ENCODE assay signal across 9 mouse cellular contexts in the genomic region with DNA sequence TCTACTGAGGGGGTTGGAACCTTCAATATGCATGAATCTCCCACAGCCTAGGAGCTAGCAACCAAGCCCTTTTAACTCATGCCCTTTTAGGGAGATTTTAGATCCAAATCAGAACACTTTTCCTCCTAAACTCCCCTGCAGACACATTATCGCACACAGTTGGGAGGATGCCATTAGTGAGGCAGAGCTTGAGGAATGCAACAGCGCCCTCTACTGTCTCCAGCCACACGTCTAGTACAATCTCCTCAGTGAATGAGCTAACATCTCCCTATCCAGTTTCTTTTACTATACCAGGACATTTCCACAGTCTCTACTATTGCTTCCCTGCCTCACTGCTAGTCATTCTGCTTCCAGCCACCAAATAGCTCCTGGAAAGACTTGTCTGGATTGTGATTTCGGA. TPM values are rescaled to one million over a fixed set of nuclear protein-coding genes. Genes with fewer than 3 reads are reported as not detected.
DNase-seq lines count a peak whose midpoint lies in the region; ATAC-seq and TF ChIP-seq lines count a peak whose summit lies in the region.
"Had no signal": no experiment of that assay in that cellular context is flagged by ENCODE, and none has a peak within 500 bp of the region (broad histone marks: within the 10 kb centered on the region; RNA-seq: fewer than 3 reads in every experiment).

No protein-coding gene starts in this region.

- TF ChIP-seq EP300 in CH12.LX (IDR thresholded peaks at IDR 0.05; ENCODE audit: low read length): no peak
- no peak for TF ChIP-seq EP300 in heart, postnatal 0 days (IDR thresholded peaks at IDR 0.05; ENCODE audit: low read depth)
- TF ChIP-seq EP300 in lung, postnatal 0 days (IDR thresholded peaks at IDR 0.05): no peak

- no peaks in the 10 kb centered on the region for H3K4me1 ChIP-seq in CH12.LX (ENCODE audit: control insufficient read depth in 1 of 2, insufficient read depth in 2 of 2)
- H3K4me1 ChIP-seq in heart, postnatal 0 days (ENCODE audit: control insufficient read depth, insufficient read depth): no peaks in the 10 kb centered on the region
- no peaks in the 10 kb centered on the region for H3K4me1 ChIP-seq in lung, postnatal 0 days (ENCODE audit: insufficient read depth, low read depth, low read length)

- dilution Hi-C loops in CH12.LX (cut with MboI; ENCODE audit: extremely low pct_ligation_motif_present, extremely low pct_unique_long_range_greater_than_20kb, low sequenced_read_pairs): no loop called here

- no peak for TF ChIP-seq POLR2A in CH12.LX (IDR thresholded peaks at IDR 0.05; ENCODE audit: low read depth, low read length)

- TF ChIP-seq CTCF in CH12.LX (conservative IDR thresholded peaks at IDR 0.05 in 1 of 2, IDR thresholded peaks at IDR 0.05 in 1 of 2; ENCODE audit: low read depth in 2 of 2, low read length in 2 of 2): peak; percentile 45 to 67
- TF ChIP-seq CTCF in heart, postnatal 0 days (IDR thresholded peaks at IDR 0.05; ENCODE audit: low read depth): peak; percentile 70
- peak; percentile 75 for TF ChIP-seq CTCF in lung, postnatal 0 days (IDR thresholded peaks at IDR 0.05)

- WGBS in heart, postnatal 0 days: 17% methylated on average over 4 of the region's 4 CpGs
- 17% methylated on average over 4 of the region's 4 CpGs for WGBS in lung, postnatal 0 days

- no peak overlapping the region for H3K4me2 ChIP-seq in CH12.LX (ENCODE audit: insufficient read depth, low read depth, poor library complexity, severe bottlenecking)
- no peak overlapping the region for H3K4me2 ChIP-seq in heart, postnatal 0 days (ENCODE audit: low read depth, low read length)
- H3K4me2 ChIP-seq in lung, postnatal 0 days (replicated peaks; ENCODE audit: low read depth, low read length): no peak overlapping the region

- no peak overlapping the region for H3K4me3 ChIP-seq in CH12.LX (replicated peaks in 1 of 3; ENCODE audit: low read depth in 2 of 3, low read length in 2 of 3, poor library complexity in 1 of 3)
- H3K4me3 ChIP-seq in heart, postnatal 0 days (ENCODE audit: low read depth, low read length): no peak overlapping the region
- no peak overlapping the region for H3K4me3 ChIP-seq in lung, postnatal 0 days (ENCODE audit: low read depth, low read length)

- H3K79me2 ChIP-seq in CH12.LX (replicated peaks; ENCODE audit: control insufficient read depth, extremely low read depth, insufficient read depth, poor library complexity, severe bottlenecking): no peaks in the 10 kb centered on the region

- H3K27me3 ChIP-seq in CH12.LX (replicated peaks): no peaks in the 10 kb centered on the region
- H3K27me3 ChIP-seq in heart, postnatal 0 days (ENCODE audit: control insufficient read depth, insufficient read depth, low read length): no peaks in the 10 kb centered on the region
- H3K27me3 ChIP-seq in lung, postnatal 0 days (replicated peaks; ENCODE audit: insufficient read depth, low read length): no peaks in the 10 kb centered on the region

- TF ChIP-seq RAD21 in CH12.LX (IDR thresholded peaks at IDR 0.05; ENCODE audit: low read depth, low read length): peak; percentile 58

- no peaks in the 10 kb centered on the region for H3K9me3 ChIP-seq in CH12.LX (replicated peaks; ENCODE audit: low read length)
- no peaks in the 10 kb centered on the region for H3K9me3 ChIP-seq in heart, postnatal 0 days (replicated peaks; ENCODE audit: control insufficient read depth, low read length)
- no peaks in the 10 kb centered on the region for H3K9me3 ChIP-seq in lung, postnatal 0 days (ENCODE audit: low read length)

- no peaks in the 10 kb centered on the region for H3K36me3 ChIP-seq in CH12.LX (replicated peaks in 1 of 2; ENCODE audit: control insufficient read depth in 1 of 2, insufficient read depth in 1 of 2, low read length in 1 of 2)
- no peaks in the 10 kb centered on the region for H3K36me3 ChIP-seq in heart, postnatal 0 days (replicated peaks; ENCODE audit: control insufficient read depth, insufficient read depth, low read length)
- H3K36me3 ChIP-seq in lung, postnatal 0 days (ENCODE audit: insufficient read depth, low read length): no peaks in the 10 kb centered on the region

- H3K27ac ChIP-seq in CH12.LX (ENCODE audit: insufficient read depth, low read depth): no peak overlapping the region
- no peak overlapping the region for H3K27ac ChIP-seq in heart, postnatal 0 days (ENCODE audit: low read depth)
- no peak overlapping the region for H3K27ac ChIP-seq in lung, postnatal 0 days (ENCODE audit: low read length)

- in situ Hi-C loops in CH12.LX (cut with MboI; ENCODE audit: low pct_ligation_motif_present, low pct_unique_long_range_greater_than_20kb, low sequenced_read_pairs): no loop called here

- no peak overlapping the region for H3K9ac ChIP-seq in CH12.LX (ENCODE audit: insufficient read depth, low read depth)
- H3K9ac ChIP-seq in heart, postnatal 0 days (replicated peaks; ENCODE audit: low read depth, low read length): no peak overlapping the region
- H3K9ac ChIP-seq in lung, postnatal 0 days (replicated peaks; ENCODE audit: low read depth): no peak overlapping the region

- no peak for ATAC-seq in heart, postnatal 0 days (ENCODE audit: insufficient read depth, low read depth)
- ATAC-seq in lung, postnatal 0 days: no peak
- no peak; the same call in 1 of the 2 replicates for ATAC-seq in granulocyte monocyte progenitor cell, adult 5-6 weeks (replicated peaks; ENCODE audit: poor library complexity, severe bottlenecking)

- DNase-seq in CH12.LX (ENCODE audit: extremely low read depth): peak; percentile 58
- DNase-seq in adrenal gland, adult 18-20 months (ENCODE audit: low spot score in 2 of 2): peak; percentile 45 to 58
- DNase-seq in embryo, embryonic 11.5 days (ENCODE audit: low read depth, low spot score): peak; percentile 27
- peak; percentile 37 for DNase-seq in heart, postnatal 0 days (ENCODE audit: low spot score)
- peak; percentile 58 to 81 for DNase-seq in layer of hippocampus, adult 18-20 months (ENCODE audit: low spot score in 2 of 2)
- peak; percentile 74 for DNase-seq in lung, postnatal 0 days (ENCODE audit: low spot score)
- peak; percentile 68 to 75 for DNase-seq in right cerebral cortex, adult 2 months (ENCODE audit: low spot score in 2 of 2)

TF ChIP-seq in CH12.LX, 34 proteins besides CTCF, POLR2A, EP300 and RAD21:
- no peak for TF ChIP-seq USF1 (IDR thresholded peaks at IDR 0.05; ENCODE audit: low read depth, low read length)
- peak; percentile 49 for TF ChIP-seq SMC3 (IDR thresholded peaks at IDR 0.05; ENCODE audit: low read depth, low read length)

RNA-seq across cellular contexts. Expression of a gene that starts 59.3 kb away (rescaled TPM):
- not detected in 2 replicates for total RNA-seq in CH12.LX (2012; rRNA removed)
- total RNA-seq in CH12.LX (2014; rRNA removed): not detected in 2 replicates
- not detected in 2 replicates for polyA plus RNA-seq in CH12.LX (2012; ENCODE audit: insufficient read length, low read depth)
- total RNA-seq in adrenal gland, adult 18-20 months (2021): not detected
- not detected in 2 replicates for total RNA-seq in heart, postnatal 0 days (2014; rRNA removed; ENCODE audit: low replicate concordance)
- polyA plus RNA-seq in heart, postnatal 0 days (2015; fragmentation: Nextera tagmentation; extraction: Ambion mirVana): not detected in 2 replicates
- not detected for total RNA-seq in layer of hippocampus, adult 18-20 months (2021)
- polyA plus RNA-seq in lung, postnatal 0 days (2015; fragmentation: Nextera tagmentation; extraction: Ambion mirVana): 0.10 TPM in 1 of 2 replicates, not detected in the other
- not detected in 2 replicates for total RNA-seq in granulocyte monocyte progenitor cell, adult 5-6 weeks (2014; fragmentation: Nextera tagmentation)
- total RNA-seq in granulocyte monocyte progenitor cell, adult 5-6 weeks (2017): not detected in 2 replicates
- total RNA-seq: neutrophil, adult 5-6 weeks had no signal
